Comparison of ENCODE assay signal across 8 mouse cellular contexts in genomic region chr9:107608741-107609432, GRCm38 (mm10). TPM values are rescaled to one million over a fixed set of nuclear protein-coding genes. Genes with fewer than 3 reads are reported as not detected.
DNase-seq lines count a peak whose midpoint lies in the region; ATAC-seq lines count a peak whose summit lies in the region.

Gene Sema3b, minus strand, starts transcription at chr9:107609229.

- peak within 1 kb of the TSS; percentile 30 for H3K4me3 ChIP-seq in megakaryocyte, embryonic 14.5 days (replicated peaks)
- no peak within 1 kb of the TSS for H3K4me3 ChIP-seq in intestine, embryonic 16.5 days (ENCODE audit: low read length)

- no peaks in the 10 kb centered on the region for H3K9me3 ChIP-seq in megakaryocyte, embryonic 14.5 days
- H3K9me3 ChIP-seq in intestine, embryonic 16.5 days (ENCODE audit: control insufficient read depth, low read length), result no peaks in the 10 kb centered on the region

- intact Hi-C loops in gastrocnemius, postnatal 36 days (cut with DNase I), result no loop called here
- intact Hi-C loops in left cerebral cortex, postnatal 36 days (cut with DNase I), result no loop called here
- intact Hi-C loops in left cerebral cortex, postnatal 4 days (cut with DNase I), result no loop called here

- peak within 1 kb of the TSS; percentile 24; the same call in 1 of the 2 replicates for H3K4me2 ChIP-seq in intestine, embryonic 16.5 days (ENCODE audit: low read depth, low read length)

- H3K36me3 ChIP-seq in megakaryocyte, embryonic 14.5 days (replicated peaks; ENCODE audit: low read length), result peaks cover 4% of the 10 kb centered on the region
- no peaks in the 10 kb centered on the region for H3K36me3 ChIP-seq in intestine, embryonic 16.5 days (ENCODE audit: control insufficient read depth, insufficient read depth, low read length)

- peaks cover 62% of the 10 kb centered on the region for H3K4me1 ChIP-seq in megakaryocyte, embryonic 14.5 days
- peaks cover 55% of the 10 kb centered on the region for H3K4me1 ChIP-seq in intestine, embryonic 16.5 days (ENCODE audit: control insufficient read depth, insufficient read depth, low read length)

- peak within 1 kb of the TSS; percentile 73 for H3K9ac ChIP-seq in intestine, embryonic 16.5 days (ENCODE audit: low read depth, low read length)

- peak within 1 kb of the TSS; percentile 92 for H3K27ac ChIP-seq in intestine, embryonic 16.5 days (ENCODE audit: low read length)

- 44% methylated on average over 12 of the region's 12 CpGs for WGBS in intestine, embryonic 16.5 days

- DNase-seq in gastrocnemius, postnatal 36 days, result peak in 1 of 2 experiments; percentile 60
- DNase-seq in lung, postnatal 4 days, result peak; percentile 49 to 73
- no peak for DNase-seq in left cerebral cortex, postnatal 36 days (ENCODE audit: low spot score in 2 of 2)
- DNase-seq in left cerebral cortex, adult 8-10 months (ENCODE audit: low spot score in 2 of 2), result no peak
- DNase-seq in left cerebral cortex, postnatal 4 days, result no peak

- H3K27me3 ChIP-seq in megakaryocyte, embryonic 14.5 days (replicated peaks), result peaks cover 35% of the 10 kb centered on the region
- no peaks in the 10 kb centered on the region for H3K27me3 ChIP-seq in intestine, embryonic 16.5 days (replicated peaks; ENCODE audit: control insufficient read depth, insufficient read depth, low read length)

- ATAC-seq in megakaryocyte, adult 5-6 weeks (ENCODE audit: poor library complexity, severe bottlenecking), result no peak
- no peak for ATAC-seq in intestine, embryonic 16.5 days

RNA-seq across cellular contexts. Expression of gene Sema3b, which starts in this region (rescaled TPM):
- not detected in 2 replicates for polyA plus RNA-seq in megakaryocyte, embryonic 14.5 days (2012; ENCODE audit: insufficient read depth, low replicate concordance)
- total RNA-seq in megakaryocyte, adult 5-6 weeks (2015), result not detected in 2 replicates
- 0.08 TPM in 1 of 2 replicates, not detected in the other for total RNA-seq in megakaryocyte, adult 5-6 weeks (2017)
- 10 to 100 TPM; 13.1 to 17.5 TPM for total RNA-seq in gastrocnemius, postnatal 36 days (2021)
- polyA plus RNA-seq in intestine, embryonic 16.5 days (2015; fragmentation: Nextera tagmentation; extraction: Ambion mirVana), result 50.4 and 54.9 TPM in 2 replicates
- total RNA-seq in left cerebral cortex, postnatal 36 days (2021), result 1 to 10 TPM; 2.6 to 3.1 TPM
- total RNA-seq in left cerebral cortex, adult 8-10 months (2022), result 1 to 10 TPM; 5.1 to 5.9 (median 5.3) TPM
- 1 to 10 TPM; 3.9 to 5.6 TPM for total RNA-seq in left cerebral cortex, postnatal 4 days (2021)

Comparison
In these comparisons a context has a peak if more than half of its experiments do, and no peak if none do; other contexts are left out.
1. RNA of gene Sema3b (polyA plus RNA-seq): 50.4 to 54.9 TPM in intestine, embryonic 16.5 days; not detected in megakaryocyte, embryonic 14.5 days; every median in the first group is over 10 times any median in the second.
2. DNase-seq: peak in lung, postnatal 4 days (2 of 2); none in left cerebral cortex, postnatal 36 days (0 of 2), left cerebral cortex, adult 8-10 months (0 of 2) and left cerebral cortex, postnatal 4 days (single experiment).